Mouse (Mus musculus) cortical plate, adult 2 months (tissue): ENCODE results near the gene Chchd2.

Experiments
- CTCF ChIP-seq: fragments of 200-500 bp; IDR thresholded peaks from 2 replicates; pipeline ENCODE4 v1.5.1; 2011; ENCODE audit warnings: mild to moderate bottlenecking, control low read depth, low read length; ENCODE audit not compliant: insufficient read depth; ENCODE audit errors: extremely low read depth
- POLR2A ChIP-seq: fragments of 200-500 bp; IDR thresholded peaks from 2 replicates; pipeline ENCODE4 v1.6.1; 2011; ENCODE audit warnings: mild to moderate bottlenecking, low read length, control low read depth; ENCODE audit not compliant: insufficient read depth; ENCODE audit errors: extremely low read depth

GRCm38 (mm10) chr5:129879888-129880287, 7.4 kb downstream of the Chchd2 start:
- TF ChIP-seq CTCF (no peak), POLR2A (no peak)
